16 mouse cellular contexts compared by ENCODE assay signal in the genomic region with DNA sequence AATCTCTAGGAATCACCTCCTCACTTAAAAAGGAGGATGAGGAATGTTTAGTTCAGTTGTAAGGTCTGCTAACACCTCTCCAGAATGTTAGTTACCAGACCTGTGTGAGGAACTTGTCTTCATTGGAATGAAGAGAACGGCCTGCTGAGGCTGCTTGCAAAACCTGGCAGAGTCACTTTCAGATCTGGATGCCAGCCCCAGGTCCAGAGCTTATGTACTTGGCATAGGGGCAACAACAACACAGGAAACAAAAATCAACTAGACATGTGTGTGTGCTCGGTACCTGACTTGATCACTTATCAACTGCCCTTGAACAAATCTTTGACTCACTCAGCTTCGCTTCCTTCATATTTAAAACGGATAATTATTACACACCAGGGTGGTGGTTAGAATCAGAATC. TPM values are rescaled to one million over a fixed set of nuclear protein-coding genes. Genes with fewer than 3 reads are reported as not detected.
DNase-seq lines count a peak whose midpoint lies in the region; ATAC-seq and TF ChIP-seq lines count a peak whose summit lies in the region.
"Had no signal": no experiment of that assay in that cellular context is flagged by ENCODE, and none has a peak within 500 bp of the region (broad histone marks: within the 10 kb centered on the region; RNA-seq: fewer than 3 reads in every experiment).

No protein-coding gene starts in this region.

- H3K27me3 ChIP-seq in heart, embryonic 13.5 days (replicated peaks): no peaks in the 10 kb centered on the region
- H3K27me3 ChIP-seq in testis, adult 2 months (ENCODE audit: control insufficient read depth, insufficient read depth, low read length): no peaks in the 10 kb centered on the region

- 84% methylated on average over 4 of the region's 4 CpGs for WGBS in heart, embryonic 13.5 days

- no peak for TF ChIP-seq POLR2A in testis, adult 2 months (IDR thresholded peaks at IDR 0.05; ENCODE audit: control insufficient read depth, low read depth, low read length)

- no peak overlapping the region for H3K9ac ChIP-seq in heart, embryonic 13.5 days
- H3K9ac ChIP-seq: limb, embryonic 12.5 days had no signal

- H3K36me3 ChIP-seq in heart, embryonic 13.5 days: no peaks in the 10 kb centered on the region
- H3K36me3 ChIP-seq in testis, adult 2 months (ENCODE audit: control insufficient read depth, insufficient read depth, low read length): no peaks in the 10 kb centered on the region
- H3K36me3 ChIP-seq: G1E; limb, embryonic 12.5 days had no signal

- H3K9me3 ChIP-seq in heart, embryonic 13.5 days: no peaks in the 10 kb centered on the region
- H3K9me3 ChIP-seq: G1E; limb, embryonic 12.5 days had no signal

- no peak overlapping the region for H3K4me3 ChIP-seq in heart, embryonic 13.5 days
- H3K4me3 ChIP-seq in testis, adult 2 months (ENCODE audit: control insufficient read depth, low read depth, low read length): peak overlapping the region; percentile 52; the same call in 1 of the 2 replicates
- H3K4me3 ChIP-seq: limb, embryonic 12.5 days; myocyte had no signal

- ATAC-seq in heart, embryonic 13.5 days (ENCODE audit: extremely low read depth, insufficient number of reproducible peaks, low FRiP score, low TSS enrichment): no peak
- ATAC-seq: forebrain, embryonic 14.5 days had no signal

- 0 out of 2 replicates have a peak overlapping the region, but pooled peaks have one; percentile 1 for H3K4me2 ChIP-seq in heart, embryonic 13.5 days
- H3K4me2 ChIP-seq: limb, embryonic 12.5 days had no signal

- H3K27ac ChIP-seq in heart, embryonic 13.5 days (replicated peaks): no peak overlapping the region
- H3K27ac ChIP-seq in testis, adult 2 months (ENCODE audit: control insufficient read depth, insufficient read depth, low read depth, low read length): no peak overlapping the region
- H3K27ac ChIP-seq: limb, embryonic 12.5 days had no signal

- H3K4me1 ChIP-seq in heart, embryonic 13.5 days: peaks cover 66% of the 10 kb centered on the region
- peaks cover 3% of the 10 kb centered on the region; the same call in 1 of the 2 replicates for H3K4me1 ChIP-seq in testis, adult 2 months (ENCODE audit: control insufficient read depth, insufficient read depth, low read length)
- H3K4me1 ChIP-seq: limb, embryonic 12.5 days had no signal

- peak; percentile 15 for DNase-seq in adrenal gland, adult 2 months
- DNase-seq in adrenal gland, postnatal 4 days (ENCODE audit: low spot score in 2 of 2): no peak
- DNase-seq in heart, postnatal 14 days: no peak
- DNase-seq in testis, postnatal 14 days (ENCODE audit: low spot score): no peak
- no peak for DNase-seq in right cerebral cortex, postnatal 25 days
- no peak for DNase-seq in frontal cortex, postnatal 10 days (ENCODE audit: low spot score in 2 of 2)
- DNase-seq: cerebellum, adult 11 months; gastrocnemius, postnatal 25 days; kidney, adult 18-20 months; thymus, adult 2 months had no signal

- TF ChIP-seq CTCF in testis, adult 2 months (IDR thresholded peaks at IDR 0.05; ENCODE audit: control insufficient read depth, insufficient read depth, insufficient replicate concordance, low read depth, low read length): no peak

- intact Hi-C loops in heart, postnatal 14 days (cut with DNase I): loop anchor here (2.0 kb wide), 1 partner anchor 34 kb away; no protein-coding TSS in a partner anchor

RNA-seq across cellular contexts. Expression of a gene that starts 2.6 kb away (rescaled TPM):
- 10 to 100 TPM; 12.5 to 15.7 TPM for total RNA-seq in adrenal gland, adult 2 months (2021)
- 7.4 and 11.8 TPM in 2 replicates for polyA plus RNA-seq in adrenal gland, adult 2 months (2012; rRNA removed)
- 10 to 100 TPM; 11.0 to 15.6 TPM for total RNA-seq in adrenal gland, postnatal 4 days (2021)
- polyA plus RNA-seq in heart, embryonic 13.5 days (2015; fragmentation: Nextera tagmentation; extraction: Ambion mirVana): 10.9 and 13.4 TPM in 2 replicates
- total RNA-seq in heart, postnatal 14 days (2021): 10 to 100 TPM; 28.8 to 32.4 TPM
- 27.8 and 36.2 TPM in 2 replicates for polyA plus RNA-seq in testis, adult 2 months (2012; rRNA removed)
- polyA plus RNA-seq: G1E had no signal
